Mouse (Mus musculus) heart, embryonic 13.5 days (tissue): ENCODE data around the gene Atxn7l1. TPM values are rescaled to one million over a fixed set of nuclear protein-coding genes. Genes with fewer than 3 reads are reported as not detected.

Source experiments
- ATAC-seq: fragments of 200-750 bp; cut with Nextera tagmentation; 2 replicates; pipeline ENCODE4 v1.8.0; 2017; ENCODE audit warnings: moderate TSS enrichment; ENCODE audit not compliant: insufficient number of reproducible peaks, low FRiP score, low TSS enrichment; ENCODE audit errors: extremely low read depth
- H3K27ac ChIP-seq: fragments of 300-500 bp; sonication (generic); replicated peaks from 2 replicates; pipeline ENCODE4 v1.5.1; 2015; ENCODE audit warnings: moderate library complexity, mild to moderate bottlenecking, inconsistent platforms
- H3K27me3 ChIP-seq: fragments of 300-500 bp; sonication (generic); replicated peaks from 2 replicates; pipeline ENCODE4 v1.6.1; 2015; ENCODE audit warnings: mild to moderate bottlenecking, inconsistent platforms
- H3K36me3 ChIP-seq: fragments of 300-500 bp; sonication (generic); 2 replicates; pipeline ENCODE4 v1.6.1; 2015; ENCODE audit warnings: mild to moderate bottlenecking, inconsistent platforms
- H3K4me1 ChIP-seq: fragments of 300-500 bp; sonication (generic); 2 replicates; pipeline ENCODE4 v1.6.1; 2015; ENCODE audit warnings: inconsistent platforms
- H3K4me2 ChIP-seq: fragments of 300-500 bp; sonication (generic); 2 replicates; pipeline ENCODE4 v1.6.1; 2015; ENCODE audit warnings: inconsistent platforms, mild to moderate bottlenecking, moderate library complexity
- H3K4me3 ChIP-seq: fragments of 300-500 bp; sonication (generic); 2 replicates; pipeline ENCODE4 v1.5.1; 2015; ENCODE audit warnings: moderate library complexity, mild to moderate bottlenecking, inconsistent platforms
- H3K9ac ChIP-seq: fragments of 300-500 bp; sonication (generic); 2 replicates; pipeline ENCODE4 v1.6.1; 2015; ENCODE audit warnings: inconsistent platforms, mild to moderate bottlenecking, moderate library complexity
- H3K9me3 ChIP-seq: fragments of 300-500 bp; sonication (generic); 2 replicates; pipeline ENCODE4 v1.6.1; 2016; ENCODE audit warnings: inconsistent platforms
- WGBS: fragments of 180-500 bp; shearing (Covaris S2); methylation state at CpG from one replicate; pipeline ENCODE4 v1.1.7; 2015; ENCODE audit warnings: mixed read lengths; 5-methylcytosine and 5-hydroxymethylcytosine counted together
- polyA plus RNA-seq: library from polyadenylated mRNA; unstranded; fragments of >200 nt; fragmentation: Nextera tagmentation; extraction: Ambion mirVana; gene quantifications from 2 replicates; pipeline ENCODE4 v1.2.1, GENCODE M21; 2015

Atxn7l1 gene
- polyA plus RNA-seq, 1 experiment from 2014 or later, result 7.9 TPM

DNA sequence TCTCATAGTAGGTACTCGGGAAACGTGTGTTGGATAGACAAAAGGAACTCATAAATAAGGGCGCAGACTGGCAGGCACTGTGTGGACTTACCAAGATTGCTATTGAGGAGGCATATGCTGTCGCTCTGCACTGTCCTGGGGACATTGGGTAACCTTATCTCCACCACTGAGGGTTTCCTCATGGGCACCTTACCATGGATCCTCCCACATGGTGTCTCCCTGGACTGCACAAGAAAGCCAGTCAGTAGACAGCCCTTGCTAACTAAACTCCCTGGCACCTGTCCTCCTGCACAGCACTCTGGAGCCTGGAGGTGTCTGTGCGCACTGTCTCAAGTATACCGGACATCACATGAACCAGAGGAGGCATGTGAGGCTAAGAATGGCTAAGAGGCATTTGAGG lies 108.9 kb downstream of the Atxn7l1 start:
- 92% methylated on average over 6 of the region's 6 CpGs for WGBS
- ATAC-seq, result no peak

DNA sequence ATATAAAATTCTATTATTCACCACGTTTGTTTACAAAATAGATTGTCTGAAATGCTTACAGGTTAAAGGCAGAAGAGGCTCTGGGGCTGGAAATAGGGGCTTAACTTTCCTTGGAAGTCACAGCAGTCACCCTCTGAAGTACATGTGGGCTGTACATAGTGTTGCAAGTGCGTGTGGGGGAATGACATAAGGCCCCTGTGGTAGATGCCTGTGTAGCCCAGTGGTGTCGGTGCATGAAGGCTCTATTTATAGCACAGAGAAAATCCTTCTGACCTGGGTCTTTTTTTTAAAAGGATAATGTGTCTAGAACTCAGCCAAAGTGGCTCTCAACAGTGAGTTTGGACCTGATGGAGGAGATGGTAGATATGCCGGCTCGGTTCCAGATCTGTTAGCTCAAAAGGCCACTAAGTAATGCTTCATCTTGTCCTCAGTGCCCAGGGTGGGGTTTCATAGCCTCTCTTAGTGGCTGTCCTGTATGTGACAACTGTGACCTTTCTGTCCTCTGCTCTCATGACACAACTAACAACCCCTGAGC lies 111.6 kb downstream of the Atxn7l1 start:
- Histone ChIP-seq H3K27me3 (no peaks in the 10 kb centered on the region), H3K9me3 (no peaks in the 10 kb centered on the region), H3K36me3 (no peaks in the 10 kb centered on the region; the same call in 1 of the 2 replicates), H3K9ac (no peak overlapping the region), H3K27ac (peak overlapping the region; percentile 77), H3K4me2 (no peak overlapping the region), H3K4me3 (no peak overlapping the region), H3K4me1 (peaks cover 39% of the 10 kb centered on the region)
- WGBS, result 52% methylated on average over 5 of the region's 5 CpGs
- ATAC-seq, result no peak

More for the DNA sequence above, 108.9 kb downstream of the Atxn7l1 start:
- no peaks in the 10 kb centered on the region for H3K9me3 ChIP-seq
- H3K4me3 ChIP-seq, result no peak overlapping the region
- no peak overlapping the region for H3K9ac ChIP-seq
- peaks cover 47% of the 10 kb centered on the region for H3K4me1 ChIP-seq
- H3K27ac ChIP-seq, result no peak overlapping the region
- H3K36me3 ChIP-seq, result no peaks in the 10 kb centered on the region; the same call in 1 of the 2 replicates
- H3K4me2 ChIP-seq, result no peak overlapping the region
- no peaks in the 10 kb centered on the region for H3K27me3 ChIP-seq

DNA sequence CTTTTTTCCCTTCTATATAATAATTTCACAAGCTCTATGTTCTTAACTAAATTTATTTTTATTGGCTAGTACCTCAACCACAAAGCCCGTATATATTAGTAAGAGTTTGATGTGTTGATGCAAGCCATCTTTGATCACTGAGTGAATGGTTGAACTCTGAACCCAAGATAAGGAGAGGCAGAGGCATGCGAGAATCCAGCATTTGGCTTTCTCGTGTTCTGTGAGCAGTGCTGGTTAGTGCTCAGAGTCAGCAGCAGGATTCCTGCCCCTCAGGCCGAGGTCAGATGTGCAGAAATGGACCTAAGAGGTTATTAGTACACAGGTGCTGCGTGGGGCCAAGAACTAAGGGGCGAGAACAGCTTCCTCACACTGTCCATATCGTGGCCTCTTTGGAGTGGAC lies 113.1 kb downstream of the Atxn7l1 start:
- Histone ChIP-seq H3K4me2 (no peak overlapping the region), H3K4me1 (peaks cover 37% of the 10 kb centered on the region), H3K9ac (no peak overlapping the region), H3K27me3 (no peaks in the 10 kb centered on the region), H3K36me3 (no peaks in the 10 kb centered on the region; the same call in 1 of the 2 replicates), H3K27ac (no peak overlapping the region), H3K9me3 (no peaks in the 10 kb centered on the region), H3K4me3 (no peak overlapping the region)
- WGBS, result 47% methylated on average over 7 of the region's 7 CpGs
- ATAC-seq, result no peak

DNA sequence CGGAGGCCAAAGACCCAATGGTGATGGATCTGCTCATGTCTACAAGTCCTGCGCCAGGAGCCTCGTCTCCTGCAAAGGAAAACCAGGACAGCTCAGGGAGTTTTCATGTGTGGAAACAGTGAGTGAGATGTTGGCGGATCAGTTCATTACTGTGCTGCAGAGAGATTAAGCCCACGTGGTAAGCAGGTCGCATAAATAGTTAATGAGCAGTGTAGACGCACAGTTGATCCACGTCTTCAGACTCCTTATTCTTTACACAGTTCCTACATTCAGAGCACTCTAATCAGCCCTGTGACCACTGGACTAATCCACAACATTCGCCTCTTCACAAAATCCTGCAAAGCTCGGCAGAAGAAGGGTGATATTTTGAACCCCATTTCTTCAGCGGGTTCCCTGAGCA lies 118.4 kb downstream of the Atxn7l1 start:
- Histone ChIP-seq H3K4me1 (peaks cover 8% of the 10 kb centered on the region), H3K36me3 (no peaks in the 10 kb centered on the region), H3K9me3 (peaks cover 5% of the 10 kb centered on the region; the same call in 1 of the 2 replicates), H3K9ac (no peak overlapping the region), H3K4me2 (no peak overlapping the region), H3K4me3 (no peak overlapping the region), H3K27me3 (no peaks in the 10 kb centered on the region), H3K27ac (no peak overlapping the region)
- no peak for ATAC-seq
- 86% methylated on average over 11 of the region's 11 CpGs for WGBS

DNA sequence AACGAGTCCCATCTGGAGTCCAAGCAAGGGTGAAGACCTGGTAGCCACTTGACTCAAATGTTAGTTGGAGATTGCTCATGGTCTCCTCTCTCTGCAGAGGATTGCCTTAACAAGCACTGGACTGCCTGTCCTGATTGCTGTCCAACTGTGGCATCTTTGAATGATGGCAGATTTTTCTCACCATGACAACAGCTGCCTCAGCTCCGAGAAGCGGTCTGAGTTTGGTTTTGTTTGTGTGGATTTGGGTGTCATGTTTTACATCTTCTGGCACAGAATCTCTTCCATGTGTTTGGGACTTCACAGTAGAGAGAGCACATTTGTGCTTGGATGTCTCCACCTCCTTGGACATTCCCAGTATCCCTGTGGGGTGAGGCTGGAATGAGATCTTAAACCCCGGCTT lies 120.5 kb downstream of the Atxn7l1 start:
- WGBS, result 68% methylated on average over 4 of the region's 4 CpGs
- Histone ChIP-seq H3K4me1 (peaks cover 6% of the 10 kb centered on the region), H3K4me3 (no peak overlapping the region), H3K36me3 (no peaks in the 10 kb centered on the region), H3K27me3 (no peaks in the 10 kb centered on the region), H3K9ac (no peak overlapping the region), H3K9me3 (peaks cover 5% of the 10 kb centered on the region; the same call in 1 of the 2 replicates), H3K4me2 (no peak overlapping the region), H3K27ac (no peak overlapping the region)
- ATAC-seq, result no peak

DNA sequence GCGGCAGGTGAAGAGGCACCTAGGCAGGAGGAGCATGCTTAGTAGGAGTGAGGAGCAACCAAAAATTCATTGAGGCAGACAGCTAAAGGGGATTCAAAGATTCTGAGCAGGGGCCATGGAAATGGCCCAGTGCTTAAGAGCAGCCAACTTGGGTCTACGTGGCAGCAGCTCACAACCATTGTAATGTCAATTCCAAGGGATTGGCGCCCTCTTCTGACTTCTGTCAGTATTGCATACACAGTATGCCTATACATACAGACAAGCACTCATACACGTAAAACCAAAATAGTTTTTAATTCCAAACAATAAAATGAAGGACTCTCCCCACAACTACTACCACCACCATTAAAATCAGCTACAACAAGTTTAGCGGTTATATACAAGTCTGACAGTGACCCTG lies 122.2 kb downstream of the Atxn7l1 start:
- Histone ChIP-seq H3K36me3 (no peaks in the 10 kb centered on the region), H3K4me2 (no peak overlapping the region), H3K9ac (no peak overlapping the region), H3K9me3 (peaks cover 5% of the 10 kb centered on the region; the same call in 1 of the 2 replicates), H3K4me1 (no peaks in the 10 kb centered on the region), H3K27ac (no peak overlapping the region), H3K4me3 (no peak overlapping the region), H3K27me3 (peaks cover under 1% of the 10 kb centered on the region; the same call in 1 of the 2 replicates)
- no peak for ATAC-seq
- 71% methylated on average over 5 of the region's 5 CpGs for WGBS

DNA sequence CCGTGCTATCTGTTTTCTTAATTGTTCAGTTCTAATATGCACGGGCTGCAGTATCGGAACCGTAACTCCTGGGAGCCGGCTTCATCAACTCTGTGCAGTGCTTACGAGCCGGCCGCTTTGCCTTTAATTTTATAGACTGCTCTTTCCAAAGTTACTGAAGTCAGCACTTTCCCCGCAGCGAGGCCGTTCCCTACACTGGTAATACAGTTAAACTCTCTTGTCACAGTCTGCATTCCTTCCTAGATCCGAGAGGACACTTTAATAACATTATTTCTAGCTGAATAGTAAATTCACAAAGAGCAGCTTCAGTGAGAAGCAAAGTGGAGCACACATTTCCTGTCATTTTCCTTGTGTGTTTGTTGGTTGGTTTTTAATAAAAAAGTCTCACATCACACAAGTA lies 124.4 kb downstream of the Atxn7l1 start:
- Histone ChIP-seq H3K9ac (no peak overlapping the region), H3K4me2 (no peak overlapping the region), H3K36me3 (no peaks in the 10 kb centered on the region), H3K27me3 (peaks cover 2% of the 10 kb centered on the region; the same call in 1 of the 2 replicates), H3K27ac (no peak overlapping the region), H3K9me3 (peaks cover 5% of the 10 kb centered on the region; the same call in 1 of the 2 replicates), H3K4me3 (no peak overlapping the region), H3K4me1 (no peaks in the 10 kb centered on the region)
- whole genome bisulfite sequencing, result 86% methylated on average over 12 of the region's 12 CpGs
- no peak for ATAC-seq

DNA sequence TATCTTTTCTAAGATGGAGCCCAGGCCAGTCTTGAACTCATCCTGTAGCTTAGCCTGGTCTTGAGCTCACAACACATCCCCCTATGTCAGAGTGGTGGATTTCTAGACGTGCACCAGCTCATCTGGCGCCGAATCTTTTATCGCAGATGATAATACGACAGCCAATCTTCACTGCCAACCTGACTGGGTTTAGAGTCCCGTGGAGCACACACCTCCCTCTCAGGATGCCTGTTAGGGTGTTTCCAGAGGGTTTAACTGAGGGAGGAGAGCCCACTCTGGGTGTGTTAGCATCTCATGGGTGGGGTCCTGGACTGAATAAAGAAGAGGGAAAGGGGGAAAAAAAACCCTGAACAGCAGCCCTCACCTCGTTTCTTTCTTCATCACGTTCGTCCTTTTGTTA lies 124.9 kb downstream of the Atxn7l1 start:
- ATAC-seq, result no peak
- WGBS, result 82% methylated on average over 9 of the region's 9 CpGs

DNA sequence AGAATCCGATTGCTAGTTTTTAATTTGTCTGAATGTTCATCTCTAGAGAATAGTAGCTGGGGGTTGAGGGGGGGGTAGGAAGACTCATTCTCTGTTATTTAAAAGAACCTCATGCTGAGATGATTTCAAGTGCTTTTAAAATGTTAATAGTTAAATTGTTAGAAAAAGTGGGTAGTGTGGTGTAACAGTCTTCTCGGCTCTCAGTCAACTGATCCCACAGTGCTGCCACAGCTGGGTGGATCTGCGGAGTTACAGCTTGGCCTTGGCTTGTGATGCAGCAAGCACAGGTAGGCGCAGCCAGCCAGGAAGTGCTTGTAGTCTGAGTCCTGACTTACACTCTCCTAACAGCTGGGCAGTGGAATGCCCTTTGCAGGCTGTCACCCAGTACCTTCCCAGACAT lies 125.7 kb downstream of the Atxn7l1 start:
- no peak for ATAC-seq
- H3K27ac ChIP-seq, result no peak overlapping the region
- H3K36me3 ChIP-seq, result no peaks in the 10 kb centered on the region
- H3K4me3 ChIP-seq, result no peak overlapping the region
- H3K9ac ChIP-seq, result no peak overlapping the region
- no peak overlapping the region for H3K4me2 ChIP-seq
- no peaks in the 10 kb centered on the region for H3K4me1 ChIP-seq
- peaks cover 2% of the 10 kb centered on the region; the same call in 1 of the 2 replicates for H3K27me3 ChIP-seq
- H3K9me3 ChIP-seq, result peaks cover 5% of the 10 kb centered on the region; the same call in 1 of the 2 replicates
- 81% methylated on average over 4 of the region's 4 CpGs for WGBS

More for the DNA sequence above, 124.9 kb downstream of the Atxn7l1 start:
- H3K9ac ChIP-seq, result no peak overlapping the region
- H3K9me3 ChIP-seq, result peaks cover 5% of the 10 kb centered on the region; the same call in 1 of the 2 replicates
- no peak overlapping the region for H3K27ac ChIP-seq
- no peaks in the 10 kb centered on the region for H3K36me3 ChIP-seq
- H3K4me2 ChIP-seq, result no peak overlapping the region
- no peak overlapping the region for H3K4me3 ChIP-seq
- peaks cover 2% of the 10 kb centered on the region; the same call in 1 of the 2 replicates for H3K27me3 ChIP-seq
- H3K4me1 ChIP-seq, result no peaks in the 10 kb centered on the region

DNA sequence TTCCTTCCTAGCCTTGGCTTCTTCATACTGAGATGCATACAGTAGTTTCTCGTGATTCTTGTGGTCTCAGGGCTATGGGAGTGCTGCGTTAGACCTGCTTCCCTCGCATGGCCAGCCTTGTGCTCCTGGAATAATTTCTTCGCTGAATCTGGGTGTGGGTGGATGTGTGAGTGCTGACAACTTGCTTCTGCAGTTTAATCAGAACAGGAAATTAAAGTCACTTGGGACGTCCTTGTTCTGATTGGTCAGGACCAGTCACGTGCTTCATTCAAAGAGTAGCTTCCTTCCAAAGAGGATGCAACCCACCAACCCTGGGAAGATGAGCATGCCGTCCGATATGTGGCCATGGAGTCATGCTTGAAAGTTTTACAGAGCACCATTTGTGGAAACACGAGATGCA lies 126.2 kb downstream of the Atxn7l1 start:
- no peak overlapping the region for H3K4me2 ChIP-seq
- no peak overlapping the region for H3K27ac ChIP-seq
- H3K9me3 ChIP-seq, result peaks cover 5% of the 10 kb centered on the region; the same call in 1 of the 2 replicates
- 65% methylated on average over 9 of the region's 9 CpGs for WGBS
- H3K36me3 ChIP-seq, result no peaks in the 10 kb centered on the region
- no peak for ATAC-seq
- no peaks in the 10 kb centered on the region for H3K4me1 ChIP-seq
- no peak overlapping the region for H3K4me3 ChIP-seq
- no peak overlapping the region for H3K9ac ChIP-seq
- peaks cover 2% of the 10 kb centered on the region; the same call in 1 of the 2 replicates for H3K27me3 ChIP-seq

DNA sequence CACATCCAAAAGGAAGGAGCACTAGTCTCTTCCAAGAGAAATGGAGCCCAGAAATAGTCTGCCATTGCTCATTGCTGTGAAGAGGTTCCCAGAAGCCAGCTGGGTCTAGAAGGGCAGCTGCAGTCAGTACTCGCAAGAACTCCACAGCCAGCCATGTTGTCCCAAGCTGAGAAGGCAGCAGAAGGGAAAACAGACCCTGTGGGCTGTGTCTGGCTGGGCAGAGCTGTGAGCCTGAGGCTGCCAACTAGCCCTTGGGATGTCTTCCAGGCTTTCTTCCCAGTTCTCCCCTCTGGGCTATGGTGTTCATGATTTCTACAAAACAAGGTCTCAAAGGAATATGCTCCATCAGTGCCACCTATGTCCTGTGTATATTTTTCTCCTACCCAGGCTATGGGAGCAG lies 128.5 kb downstream of the Atxn7l1 start:
- no peaks in the 10 kb centered on the region for H3K9me3 ChIP-seq
- no peak overlapping the region for H3K9ac ChIP-seq
- H3K27ac ChIP-seq, result no peak overlapping the region
- 85% methylated on average over 1 of the region's 1 CpGs for WGBS
- H3K36me3 ChIP-seq, result no peaks in the 10 kb centered on the region
- no peak overlapping the region for H3K4me2 ChIP-seq
- peaks cover 2% of the 10 kb centered on the region; the same call in 1 of the 2 replicates for H3K27me3 ChIP-seq
- H3K4me1 ChIP-seq, result no peaks in the 10 kb centered on the region
- ATAC-seq, result no peak
- H3K4me3 ChIP-seq, result no peak overlapping the region

DNA sequence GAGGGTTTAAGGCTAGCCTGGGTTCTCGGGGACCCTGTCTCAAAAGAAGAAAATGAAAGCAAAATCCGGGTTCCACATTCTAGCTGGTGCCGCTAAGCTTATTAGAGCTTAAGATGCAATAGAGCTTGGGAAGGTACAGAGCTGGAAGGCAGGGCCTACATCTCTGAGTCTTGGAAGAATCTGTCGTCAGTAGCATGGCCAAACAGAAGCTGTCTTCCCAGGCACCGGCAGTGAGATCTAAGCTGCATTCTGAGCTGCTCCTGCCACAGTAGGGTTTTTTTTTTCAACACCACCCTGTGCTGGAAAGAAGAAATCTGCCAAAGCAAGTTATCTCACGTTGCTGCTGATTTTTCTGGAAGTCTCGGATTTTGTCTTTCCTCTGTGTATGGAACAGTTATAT lies 129.9 kb downstream of the Atxn7l1 start:
- WGBS, result 77% methylated on average over 7 of the region's 7 CpGs
- no peak overlapping the region for H3K9ac ChIP-seq
- no peak for ATAC-seq

More for the DNA sequence above, 129.9 kb downstream of the Atxn7l1 start:
- Histone ChIP-seq H3K4me3 (no peak overlapping the region), H3K4me2 (no peak overlapping the region), H3K9me3 (no peaks in the 10 kb centered on the region), H3K27ac (no peak overlapping the region), H3K36me3 (no peaks in the 10 kb centered on the region), H3K27me3 (peaks cover 2% of the 10 kb centered on the region; the same call in 1 of the 2 replicates), H3K4me1 (no peaks in the 10 kb centered on the region)
